Mouse (Mus musculus): ENCODE results near the gene Cbarp.

DNA sequence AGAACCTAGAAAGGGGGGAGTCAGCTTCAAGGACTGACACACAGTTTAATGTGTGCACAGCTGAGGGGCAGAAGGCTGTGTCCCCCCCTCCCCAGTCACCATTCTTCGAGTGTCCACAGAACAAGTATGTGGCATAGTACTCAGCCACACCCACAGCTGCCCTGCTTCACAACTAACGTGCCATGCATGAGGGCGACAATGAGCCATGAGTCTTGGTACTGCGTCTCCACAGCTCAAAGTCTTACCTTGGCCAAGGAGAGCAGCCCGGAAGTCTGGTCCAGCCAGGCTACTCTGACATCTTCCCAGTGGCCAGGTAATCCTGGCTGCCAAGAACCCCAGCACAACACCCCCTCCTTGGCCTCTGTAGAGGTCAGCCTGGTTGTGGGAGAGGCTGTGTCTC lies 47.9 kb downstream of the Cbarp start:
- no peak for TF ChIP-seq CTCF (IDR thresholded peaks at IDR 0.05; ENCODE audit: extremely low read depth, insufficient read depth, low read length)
- TF ChIP-seq POLR2A (IDR thresholded peaks at IDR 0.05; ENCODE audit: extremely low read depth, insufficient read depth, low read length): no peak
